Comparison of ENCODE assay signal across 31 mouse cellular contexts in genomic region chr10:128007446-128007845, GRCm38 (mm10). TPM values are rescaled to one million over a fixed set of nuclear protein-coding genes. Genes with fewer than 3 reads are reported as not detected.
"Had no signal": no experiment of that assay in that cellular context is flagged by ENCODE, and none has a peak within 500 bp of the region (broad histone marks: within the 10 kb centered on the region; RNA-seq: fewer than 3 reads in every experiment).

TSS of gene Hsd17b6 (minus strand) at chr10:128007611.

- H3K27me3 ChIP-seq: forebrain, embryonic 15.5 days; heart, embryonic 12.5 days; hindbrain, embryonic 15.5 days; kidney, embryonic 15.5 days; limb, embryonic 12.5 days; liver, embryonic 12.5 days had no signal

- H3K4me1 ChIP-seq: forebrain, embryonic 15.5 days; heart, embryonic 10.5 days; heart, embryonic 12.5 days; hindbrain, embryonic 15.5 days; kidney, embryonic 15.5 days; limb, embryonic 10.5 days; limb, embryonic 12.5 days; liver, embryonic 12.5 days had no signal

- H3K36me3 ChIP-seq: forebrain, embryonic 15.5 days; heart, embryonic 10.5 days; heart, embryonic 12.5 days; hindbrain, embryonic 15.5 days; kidney, embryonic 15.5 days; limb, embryonic 10.5 days; limb, embryonic 12.5 days; liver, embryonic 12.5 days had no signal

- H3K27ac ChIP-seq: forebrain, embryonic 15.5 days; gastrocnemius, adult 2 months; heart, embryonic 10.5 days; hindbrain, embryonic 15.5 days; hindbrain, postnatal 0 days; kidney, embryonic 15.5 days; kidney, postnatal 0 days; layer of hippocampus, adult 2 months; left cerebral cortex, adult 2 months; limb, embryonic 10.5 days; limb, embryonic 12.5 days; liver, embryonic 12.5 days; liver, embryonic 14.5 days had no signal

- H3K9me3 ChIP-seq: forebrain, embryonic 15.5 days; heart, embryonic 10.5 days; heart, embryonic 12.5 days; hindbrain, embryonic 15.5 days; kidney, embryonic 15.5 days; limb, embryonic 10.5 days; limb, embryonic 12.5 days; liver, embryonic 12.5 days had no signal

- H3K9ac ChIP-seq: forebrain, embryonic 15.5 days; heart, embryonic 12.5 days; hindbrain, embryonic 15.5 days; kidney, embryonic 15.5 days; limb, embryonic 12.5 days; liver, embryonic 12.5 days; liver, embryonic 14.5 days had no signal

- DNase-seq: gastrocnemius, adult 2 months; gastrocnemius, postnatal 10 days; gastrocnemius, postnatal 25 days had no signal

- H3K4me2 ChIP-seq: forebrain, embryonic 15.5 days; heart, embryonic 12.5 days; hindbrain, embryonic 15.5 days; kidney, embryonic 15.5 days; limb, embryonic 12.5 days; liver, embryonic 12.5 days had no signal

- H3K4me3 ChIP-seq: forebrain, embryonic 15.5 days; gastrocnemius, adult 2 months; heart, embryonic 10.5 days; heart, embryonic 12.5 days; hindbrain, embryonic 15.5 days; kidney, embryonic 15.5 days; layer of hippocampus, adult 2 months; left cerebral cortex, adult 2 months; limb, embryonic 10.5 days; limb, embryonic 12.5 days; liver, embryonic 12.5 days had no signal

RNA-seq across cellular contexts. Expression of gene Hsd17b6, which starts in this region (rescaled TPM):
- total RNA-seq: gastrocnemius, adult 2 months; gastrocnemius, postnatal 10 days; gastrocnemius, postnatal 25 days; heart, adult 18-20 months; heart, adult 8-10 months; heart, postnatal 10 days; heart, postnatal 25 days; hematopoietic stem cell, adult 5-6 weeks; hindbrain, postnatal 0 days; layer of hippocampus, adult 2 months; layer of hippocampus, postnatal 10 days; layer of hippocampus, postnatal 25 days; left cerebral cortex, adult 2 months; left cerebral cortex, postnatal 14 days; left cerebral cortex, postnatal 36 days had no signal
- polyA plus RNA-seq: forebrain, embryonic 15.5 days; heart, embryonic 10.5 days; heart, embryonic 12.5 days; heart, embryonic 14.5 days; heart, embryonic 16.5 days; hindbrain, embryonic 11.5 days; hindbrain, embryonic 15.5 days; hindbrain, postnatal 0 days; intestine, embryonic 14.5 days; kidney, adult 2 months; kidney, embryonic 15.5 days; kidney, postnatal 0 days; limb, embryonic 10.5 days; limb, embryonic 12.5 days; limb, embryonic 14.5 days; liver, embryonic 14.5 days had no signal
